Mouse (Mus musculus): ENCODE measurements around the gene Top2a.

The Top2a gene

GRCm38 (mm10) chr11:98964616-98965415 lies 59.2 kb downstream of the Top2a start:
- no peak for DNase-seq (ENCODE audit: low read depth in 1 of 2, low spot score in 2 of 2)

GRCm38 (mm10) chr11:98964201-98964615 lies 59.8 kb downstream of the Top2a start:
- DNase-seq (ENCODE audit: low read depth in 1 of 2, low spot score in 2 of 2), result no peak

GRCm38 (mm10) chr11:98963191-98964021 lies 60.6 kb downstream of the Top2a start:
- no peak for DNase-seq (ENCODE audit: low read depth in 1 of 2, low spot score in 2 of 2)

- no peak for DNase-seq (ENCODE audit: low read depth in 1 of 2, low spot score in 2 of 2)
Observed at GRCm38 (mm10) chr11:98962421-98963095, 61.4 kb downstream of the Top2a start.

- DNase-seq (ENCODE audit: low read depth in 1 of 2, low spot score in 2 of 2), result no peak
Observed at GRCm38 (mm10) chr11:98961766-98962165, 62.2 kb downstream of the Top2a start.

- DNase-seq (ENCODE audit: low read depth in 1 of 2, low spot score in 2 of 2), result no peak
Observed at GRCm38 (mm10) chr11:98961051-98961592, 62.9 kb downstream of the Top2a start.

- no peak for DNase-seq (ENCODE audit: low read depth in 1 of 2, low spot score in 2 of 2)
Observed at GRCm38 (mm10) chr11:98960313-98960906, 63.6 kb downstream of the Top2a start.

- peak; percentile 85 to 92 for DNase-seq (ENCODE audit: low read depth in 1 of 2, low spot score in 2 of 2)
Observed at GRCm38 (mm10) chr11:98959437-98960312, 64.3 kb downstream of the Top2a start.

- DNase-seq (ENCODE audit: low read depth in 1 of 2, low spot score in 2 of 2), result no peak
Observed at GRCm38 (mm10) chr11:98956340-98956739, 67.6 kb downstream of the Top2a start.

GRCm38 (mm10) chr11:98955707-98956235 lies 68.2 kb downstream of the Top2a start:
- no peak for DNase-seq (ENCODE audit: low read depth in 1 of 2, low spot score in 2 of 2)

GRCm38 (mm10) chr11:98954801-98955706 lies 68.9 kb downstream of the Top2a start:
- no peak for DNase-seq (ENCODE audit: low read depth in 1 of 2, low spot score in 2 of 2)

- no peak for DNase-seq (ENCODE audit: low read depth in 1 of 2, low spot score in 2 of 2)
Observed at GRCm38 (mm10) chr11:98954373-98954772, 69.6 kb downstream of the Top2a start.

GRCm38 (mm10) chr11:98953835-98954320 lies 70.1 kb downstream of the Top2a start:
- no peak for DNase-seq (ENCODE audit: low read depth in 1 of 2, low spot score in 2 of 2)

- DNase-seq (ENCODE audit: low read depth in 1 of 2, low spot score in 2 of 2), result no peak
Observed at GRCm38 (mm10) chr11:98953361-98953760, 70.6 kb downstream of the Top2a start.

GRCm38 (mm10) chr11:98952736-98953135 lies 71.3 kb downstream of the Top2a start:
- peak in 1 of 2 experiments; percentile 63 for DNase-seq (ENCODE audit: low read depth in 1 of 2, low spot score in 2 of 2)

GRCm38 (mm10) chr11:98952111-98952510 lies 71.9 kb downstream of the Top2a start:
- no peak for DNase-seq (ENCODE audit: low read depth in 1 of 2, low spot score in 2 of 2)

GRCm38 (mm10) chr11:98951026-98951906 lies 72.7 kb downstream of the Top2a start:
- DNase-seq (ENCODE audit: low read depth in 1 of 2, low spot score in 2 of 2), result no peak

All from monocyte, adult 2 months (primary cell).